Mouse (Mus musculus) hindbrain, embryonic 15.5 days (tissue): ENCODE measurements around the gene Erbb2. TPM values are rescaled to one million over a fixed set of nuclear protein-coding genes. Genes with fewer than 3 reads are reported as not detected.

Experiments
- ATAC-seq: fragments of 200-750 bp; cut with Nextera tagmentation; 2 replicates; pipeline ENCODE4 v1.8.0; 2017; ENCODE audit warnings: low read depth, moderate number of reproducible peaks, moderate TSS enrichment; ENCODE audit not compliant: low FRiP score
- H3K27ac ChIP-seq: fragments of 300-500 bp; sonication (generic); replicated peaks from 2 replicates; pipeline ENCODE4 v1.5.1; 2015; ENCODE audit warnings: mild to moderate bottlenecking, inconsistent platforms
- H3K27me3 ChIP-seq: fragments of 300-500 bp; sonication (generic); 2 replicates; pipeline ENCODE4 v1.6.1; 2015; ENCODE audit warnings: control low read depth, inconsistent platforms
- H3K36me3 ChIP-seq: fragments of 300-500 bp; sonication (generic); 2 replicates; pipeline ENCODE4 v1.6.1; 2015; ENCODE audit warnings: control low read depth, inconsistent platforms
- H3K4me1 ChIP-seq: fragments of 300-500 bp; sonication (generic); replicated peaks from 2 replicates; pipeline ENCODE4 v1.6.1; 2015; ENCODE audit warnings: control low read depth, inconsistent platforms
- H3K4me2 ChIP-seq: fragments of 300-500 bp; sonication (generic); 2 replicates; pipeline ENCODE4 v1.6.1; 2015; ENCODE audit warnings: moderate library complexity, mild to moderate bottlenecking, inconsistent platforms
- H3K4me3 ChIP-seq: fragments of 300-500 bp; sonication (generic); 2 replicates; pipeline ENCODE4 v1.5.1; 2015; ENCODE audit warnings: mild to moderate bottlenecking, inconsistent platforms
- H3K9ac ChIP-seq: fragments of 300-500 bp; sonication (generic); 2 replicates; pipeline ENCODE4 v1.6.1; 2015; ENCODE audit warnings: inconsistent platforms
- H3K9me3 ChIP-seq: fragments of 300-500 bp; sonication (generic); 2 replicates; pipeline ENCODE4 v1.6.1; 2016; ENCODE audit warnings: control low read depth, inconsistent platforms
- WGBS: fragments of 180-500 bp; shearing (Covaris S2); methylation state at CpG from one replicate; pipeline ENCODE4 v1.1.7; 2015; 5-methylcytosine and 5-hydroxymethylcytosine counted together
- polyA plus RNA-seq: library from polyadenylated mRNA; unstranded; fragments of >200 nt; fragmentation: Nextera tagmentation; extraction: Ambion mirVana; gene quantifications from 2 replicates; pipeline ENCODE4 v1.2.1, GENCODE M21; 2015

Erbb2 gene
- 8.9 and 9.0 TPM in 2 replicates for polyA plus RNA-seq

- Histone ChIP-seq H3K36me3 (no peaks in the 10 kb centered on the region), H3K9me3 (no peaks in the 10 kb centered on the region), H3K4me2 (peak within 1 kb of the TSS; percentile 96), H3K27me3 (peaks cover 32% of the 10 kb centered on the region), H3K9ac (peak within 1 kb of the TSS; percentile 56), H3K4me1 (peaks cover 29% of the 10 kb centered on the region), H3K27ac (peak within 1 kb of the TSS; percentile 82), H3K4me3 (peak within 1 kb of the TSS; percentile 63)
- WGBS = 0% methylated on average over 47 of the region's 49 CpGs
- peak; percentile 59; the same call in 1 of the 2 replicates for ATAC-seq
Measured at GRCm38 (mm10) chr11:98412273-98412796, at the start of gene Erbb2. Erbb2 (plus strand) TSS chr11:98412470.

DNA sequence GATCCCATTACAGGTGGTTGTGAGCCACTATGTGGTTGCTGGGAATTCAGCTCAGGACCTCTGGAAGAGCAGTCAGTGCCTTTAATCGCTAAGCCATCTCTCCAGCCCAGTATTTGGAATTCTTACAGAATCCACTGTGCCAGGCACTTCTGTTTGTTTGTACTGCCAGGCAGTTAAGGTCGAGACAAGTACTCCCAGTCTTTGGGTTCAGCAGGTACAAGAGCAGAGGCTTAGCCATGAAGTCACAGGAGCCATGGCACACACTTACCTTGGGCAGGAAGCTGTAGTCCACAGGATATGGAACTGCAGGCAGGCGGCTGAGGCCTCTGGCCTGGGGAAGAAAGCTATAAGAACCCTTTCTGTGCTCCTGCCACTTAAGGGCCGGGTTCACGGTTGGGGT, 48.5 kb upstream of the Erbb2 start:
- no peak overlapping the region for H3K4me2 ChIP-seq
- H3K27me3 ChIP-seq = no peaks in the 10 kb centered on the region
- no peak overlapping the region for H3K9ac ChIP-seq
- ATAC-seq = no peak
- peaks cover 38% of the 10 kb centered on the region for H3K4me1 ChIP-seq
- H3K27ac ChIP-seq = no peak overlapping the region
- no peaks in the 10 kb centered on the region for H3K36me3 ChIP-seq
- H3K9me3 ChIP-seq = no peaks in the 10 kb centered on the region
- H3K4me3 ChIP-seq = no peak overlapping the region
- 87% methylated on average over 5 of the region's 5 CpGs for WGBS

GRCm38 (mm10) chr11:98364410-98364809, 47.9 kb upstream of the Erbb2 start:
- WGBS = 94% methylated on average over 5 of the region's 5 CpGs
- no peaks in the 10 kb centered on the region for H3K36me3 ChIP-seq
- no peak overlapping the region for H3K4me3 ChIP-seq
- no peak for ATAC-seq
- H3K4me1 ChIP-seq = peaks cover 32% of the 10 kb centered on the region
- no peaks in the 10 kb centered on the region for H3K9me3 ChIP-seq
- H3K27ac ChIP-seq = no peak overlapping the region
- no peak overlapping the region for H3K9ac ChIP-seq
- no peaks in the 10 kb centered on the region for H3K27me3 ChIP-seq
- H3K4me2 ChIP-seq = no peak overlapping the region

- 78% methylated on average over 10 of the region's 10 CpGs for WGBS
- Histone ChIP-seq H3K4me3 (no peak overlapping the region), H3K9me3 (no peaks in the 10 kb centered on the region), H3K4me1 (peaks cover 18% of the 10 kb centered on the region), H3K36me3 (no peaks in the 10 kb centered on the region), H3K9ac (no peak overlapping the region), H3K27ac (no peak overlapping the region), H3K27me3 (no peaks in the 10 kb centered on the region), H3K4me2 (no peak overlapping the region)
- no peak for ATAC-seq
Measured at GRCm38 (mm10) chr11:98366290-98366689, 46.0 kb upstream of the Erbb2 start.

GRCm38 (mm10) chr11:98367171-98367862, 45.0 kb upstream of the Erbb2 start:
- 84% methylated on average over 10 of the region's 10 CpGs for WGBS
- no peaks in the 10 kb centered on the region for H3K9me3 ChIP-seq
- H3K4me2 ChIP-seq = no peak overlapping the region
- no peak overlapping the region for H3K4me3 ChIP-seq
- H3K9ac ChIP-seq = no peak overlapping the region
- no peak for ATAC-seq
- H3K36me3 ChIP-seq = no peaks in the 10 kb centered on the region
- no peaks in the 10 kb centered on the region for H3K27me3 ChIP-seq
- H3K4me1 ChIP-seq = peaks cover 20% of the 10 kb centered on the region
- no peak overlapping the region for H3K27ac ChIP-seq

GRCm38 (mm10) chr11:98367863-98368186, 44.4 kb upstream of the Erbb2 start:
- Histone ChIP-seq H3K27ac (no peak overlapping the region), H3K4me3 (no peak overlapping the region), H3K9me3 (no peaks in the 10 kb centered on the region), H3K27me3 (no peaks in the 10 kb centered on the region), H3K36me3 (no peaks in the 10 kb centered on the region), H3K9ac (no peak overlapping the region), H3K4me2 (no peak overlapping the region), H3K4me1 (peaks cover 21% of the 10 kb centered on the region)
- 86% methylated on average over 7 of the region's 7 CpGs for WGBS
- no peak for ATAC-seq

- no peak overlapping the region for H3K9ac ChIP-seq
- peaks cover 20% of the 10 kb centered on the region for H3K4me1 ChIP-seq
- H3K4me3 ChIP-seq = no peak overlapping the region
- no peaks in the 10 kb centered on the region for H3K27me3 ChIP-seq
- H3K9me3 ChIP-seq = no peaks in the 10 kb centered on the region
- no peak overlapping the region for H3K27ac ChIP-seq
- no peaks in the 10 kb centered on the region for H3K36me3 ChIP-seq
- WGBS = 82% methylated on average over 6 of the region's 6 CpGs
- no peak for ATAC-seq
- no peak overlapping the region for H3K4me2 ChIP-seq
Measured at GRCm38 (mm10) chr11:98369337-98369736, 42.9 kb upstream of the Erbb2 start.

- no peak for ATAC-seq
- H3K9me3 ChIP-seq = no peaks in the 10 kb centered on the region
- WGBS = 77% methylated on average over 2 of the region's 2 CpGs
Measured at GRCm38 (mm10) chr11:98370588-98370987, 41.7 kb upstream of the Erbb2 start.

GRCm38 (mm10) chr11:98371556-98372240, 40.6 kb upstream of the Erbb2 start:
- H3K9me3 ChIP-seq = no peaks in the 10 kb centered on the region
- H3K9ac ChIP-seq = no peak overlapping the region
- no peak overlapping the region for H3K4me3 ChIP-seq
- peaks cover 20% of the 10 kb centered on the region for H3K4me1 ChIP-seq
- 0 out of 2 replicates have a peak, but pooled peaks have one; percentile 65 for ATAC-seq
- 36% methylated on average over 9 of the region's 10 CpGs for WGBS
- H3K27me3 ChIP-seq = no peaks in the 10 kb centered on the region
- no peak overlapping the region for H3K27ac ChIP-seq
- H3K4me2 ChIP-seq = peak overlapping the region; percentile 18; the same call in 1 of the 2 replicates
- peaks cover 7% of the 10 kb centered on the region; the same call in 1 of the 2 replicates for H3K36me3 ChIP-seq

More at GRCm38 (mm10) chr11:98370588-98370987, 41.7 kb upstream of the Erbb2 start:
- no peaks in the 10 kb centered on the region for H3K27me3 ChIP-seq
- peaks cover 20% of the 10 kb centered on the region for H3K4me1 ChIP-seq
- no peak overlapping the region for H3K4me3 ChIP-seq
- H3K4me2 ChIP-seq = no peak overlapping the region
- 0 out of 2 replicates have a peak, but pooled peaks cover 4% of the 10 kb centered on the region for H3K36me3 ChIP-seq
- no peak overlapping the region for H3K9ac ChIP-seq
- no peak overlapping the region for H3K27ac ChIP-seq

DNA sequence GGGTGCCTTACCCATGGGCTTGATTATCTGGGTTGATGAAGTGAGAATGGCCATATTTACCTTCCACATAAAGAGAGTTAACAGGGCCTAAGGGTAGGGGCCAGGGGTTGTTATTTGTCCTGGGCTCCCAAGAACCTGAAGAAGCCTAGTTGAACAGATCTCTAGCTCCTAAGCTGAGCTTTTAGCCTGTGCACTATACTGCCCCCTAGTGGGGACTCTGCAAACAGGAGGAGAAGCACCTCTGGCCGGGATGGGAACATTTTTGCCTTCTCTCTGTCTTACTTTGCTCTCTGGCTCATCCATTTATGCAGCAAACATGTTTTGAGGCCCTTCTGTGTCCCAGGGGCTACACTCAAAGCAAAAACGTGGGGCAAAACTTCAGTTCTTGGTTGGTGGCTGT, 39.9 kb upstream of the Erbb2 start:
- peaks cover 7% of the 10 kb centered on the region; the same call in 1 of the 2 replicates for H3K36me3 ChIP-seq
- ATAC-seq = no peak
- peaks cover 20% of the 10 kb centered on the region for H3K4me1 ChIP-seq
- H3K27me3 ChIP-seq = no peaks in the 10 kb centered on the region
- no peak overlapping the region for H3K9ac ChIP-seq
- H3K9me3 ChIP-seq = no peaks in the 10 kb centered on the region
- no peak overlapping the region for H3K4me3 ChIP-seq
- WGBS = 7% methylated on average over 2 of the region's 2 CpGs
- no peak overlapping the region for H3K27ac ChIP-seq
- H3K4me2 ChIP-seq = no peak overlapping the region

DNA sequence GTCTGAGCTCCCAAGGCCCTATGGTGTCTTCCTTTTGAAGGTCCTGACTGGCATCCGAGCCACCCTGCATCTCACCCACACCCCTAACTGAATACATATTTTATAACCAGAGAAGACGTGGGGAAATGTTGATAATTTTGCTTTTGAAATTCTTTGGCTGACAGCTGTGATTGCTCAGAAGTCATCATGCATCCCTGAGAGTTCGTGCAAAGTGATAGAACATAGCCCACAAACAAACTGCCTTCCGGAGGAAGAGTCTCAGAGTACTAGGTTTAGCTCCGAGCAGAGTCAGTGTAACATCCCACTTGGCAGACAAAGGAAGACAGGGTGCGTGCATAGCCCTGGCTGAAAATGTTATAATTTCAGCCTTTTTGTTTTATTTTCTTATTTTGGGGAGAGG, 39.0 kb upstream of the Erbb2 start:
- H3K9me3 ChIP-seq = no peaks in the 10 kb centered on the region
- H3K36me3 ChIP-seq = peaks cover 7% of the 10 kb centered on the region; the same call in 1 of the 2 replicates
- 90% methylated on average over 6 of the region's 6 CpGs for WGBS
- H3K27ac ChIP-seq = no peak overlapping the region
- no peak overlapping the region for H3K4me3 ChIP-seq
- peaks cover 20% of the 10 kb centered on the region for H3K4me1 ChIP-seq
- H3K9ac ChIP-seq = no peak overlapping the region
- H3K27me3 ChIP-seq = no peaks in the 10 kb centered on the region
- H3K4me2 ChIP-seq = no peak overlapping the region
- ATAC-seq = no peak

- Histone ChIP-seq H3K36me3 (peaks cover 11% of the 10 kb centered on the region; the same call in 1 of the 2 replicates), H3K4me2 (no peak overlapping the region), H3K27ac (no peak overlapping the region), H3K9me3 (no peaks in the 10 kb centered on the region), H3K27me3 (no peaks in the 10 kb centered on the region), H3K9ac (no peak overlapping the region), H3K4me1 (peaks cover 20% of the 10 kb centered on the region), H3K4me3 (no peak overlapping the region)
- 64% methylated on average over 8 of the region's 8 CpGs for WGBS
- no peak for ATAC-seq
Measured at GRCm38 (mm10) chr11:98374266-98374665, 38.0 kb upstream of the Erbb2 start.
